Mouse (Mus musculus): ENCODE data around the gene Olfr1257.
"Not testable (repeated sequence)": the region's sequence is repeated elsewhere in the genome, so short reads cannot be mapped to it uniquely, and the experiment has no call there.

Olfr1257 gene

DNA sequence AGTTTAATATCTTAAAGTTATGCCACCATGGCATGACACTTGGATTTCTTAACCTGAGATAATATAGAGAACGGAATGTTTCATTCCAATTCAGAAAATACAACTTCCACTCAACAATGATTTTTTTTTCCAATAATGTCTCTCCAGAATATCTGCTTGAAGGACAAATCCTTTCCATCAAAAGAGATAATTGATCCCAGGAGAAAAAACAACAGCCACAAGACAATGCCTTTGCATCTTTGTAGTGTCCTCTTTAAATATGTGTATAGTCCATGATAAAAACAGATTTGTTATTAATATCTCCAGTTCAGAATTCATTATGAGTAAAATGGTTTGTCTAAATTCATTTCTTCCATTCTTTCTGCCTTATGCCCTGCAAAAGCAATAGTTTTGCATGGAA lies at the start of gene Olfr1257:
Olfr1257 (plus strand) TSS at position 301 of the 400 bp plus-strand sequence.
- no peak for DNase-seq

DNA sequence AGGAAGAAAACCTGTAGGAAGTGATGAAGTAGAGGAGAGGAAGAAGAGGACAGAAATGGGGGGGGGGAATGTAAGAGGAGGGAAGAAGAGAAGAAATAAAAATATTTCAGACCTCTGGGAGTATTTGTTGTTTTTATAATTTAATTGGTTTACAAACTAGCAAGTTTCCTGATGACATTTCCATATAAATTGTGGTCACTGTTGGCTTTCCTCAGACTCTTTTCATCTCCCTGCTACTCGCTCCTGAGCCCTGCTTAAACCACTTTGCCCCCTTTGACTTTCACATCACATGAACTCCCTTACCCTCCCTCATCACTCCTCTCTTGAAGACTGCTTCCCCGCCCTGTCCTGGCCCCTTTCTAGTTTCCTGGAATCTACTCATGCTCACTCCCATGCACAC lies 36.8 kb upstream of the Olfr1257 start, which contains the start of gene Olfr1256:
Olfr1256 (minus strand) TSS at position 101 of the 400 bp plus-strand sequence.
- no peak for DNase-seq

DNA sequence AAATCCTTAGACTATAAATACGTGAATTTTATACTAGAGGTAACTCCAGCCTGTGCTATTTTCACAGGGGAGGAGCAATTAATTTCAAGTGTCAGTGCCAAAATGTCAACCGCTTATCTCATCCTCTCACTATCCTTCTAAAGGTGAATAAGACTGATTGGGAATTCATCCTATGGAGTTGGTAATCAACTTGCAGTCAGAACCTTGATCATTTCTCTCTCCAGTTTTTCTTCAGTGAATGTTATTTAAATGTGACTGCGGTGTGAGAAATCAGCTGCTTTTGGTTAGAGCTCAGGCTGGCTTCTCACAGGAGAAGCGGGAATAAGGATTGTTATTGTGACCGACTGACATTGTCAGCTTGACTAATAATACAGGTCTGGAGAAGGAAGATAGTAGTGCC lies 30.1 kb upstream of the Olfr1257 start, which contains the start of gene Olfr48:
Olfr48 (minus strand) TSS at position 101 of the 400 bp plus-strand sequence.
- no peak for DNase-seq

DNA sequence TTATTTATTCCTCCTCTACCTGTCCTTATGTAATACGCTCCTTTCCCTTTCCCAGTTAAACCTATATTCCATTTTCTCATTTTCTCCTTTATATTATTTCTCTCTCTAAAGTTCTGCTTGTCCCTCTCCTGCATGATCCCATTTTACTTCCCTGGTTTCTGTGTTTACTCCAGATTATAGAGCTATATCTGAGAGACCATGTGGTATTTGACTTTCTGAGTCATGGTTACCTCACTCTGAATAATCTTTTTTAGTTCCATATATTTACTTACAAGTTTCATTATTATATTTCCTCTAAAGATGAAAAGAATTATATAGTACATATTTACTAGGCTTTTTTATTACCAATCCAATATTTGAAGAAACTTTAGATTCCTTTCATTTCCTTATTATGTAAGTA lies 29.0 kb upstream of the Olfr1257 start:
- no peak for DNase-seq

DNA sequence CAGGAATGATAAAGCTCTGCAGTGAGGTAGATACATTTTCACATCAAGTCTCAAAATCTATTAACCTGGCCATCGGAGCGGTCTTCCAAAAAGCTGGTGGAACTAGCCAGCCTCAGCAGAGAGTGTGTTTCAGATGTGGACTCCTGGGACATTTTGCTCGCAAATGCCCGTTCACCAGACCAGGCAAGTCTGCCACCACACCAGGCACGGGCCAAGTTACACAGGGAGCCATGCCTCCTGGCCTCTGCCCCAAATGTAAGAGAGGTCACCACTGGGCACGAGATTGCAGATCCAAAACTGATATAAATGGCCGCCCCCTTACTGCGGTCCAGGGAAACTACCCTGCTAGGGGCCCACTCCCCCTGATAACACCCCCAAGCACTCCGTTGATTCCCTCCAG lies 34.4 kb downstream of the Olfr1257 start:
- not testable (repeated sequence) for DNase-seq

DNA sequence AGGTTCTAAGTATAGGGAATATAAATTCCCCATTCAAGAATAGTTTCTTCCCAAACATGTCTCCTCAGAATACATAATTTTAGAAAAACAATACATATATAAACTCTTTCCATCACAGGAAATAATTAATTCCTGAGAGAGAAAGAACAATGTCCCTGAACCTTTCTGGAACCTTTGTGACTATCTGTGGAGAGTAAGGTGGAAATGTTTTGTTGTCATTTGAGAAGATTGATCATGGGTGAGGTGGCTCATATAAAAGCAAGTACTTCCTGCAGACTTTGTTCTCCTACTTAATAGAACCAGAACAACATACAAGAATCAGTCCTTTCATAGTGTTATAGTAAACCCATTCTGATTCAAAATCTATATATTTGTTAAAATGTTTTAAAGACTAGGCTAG lies 48.8 kb downstream of the Olfr1257 start, which contains the start of gene Olfr1258:
Olfr1258 (plus strand) TSS at position 301 of the 400 bp plus-strand sequence.
- no peak for DNase-seq
